Mouse (Mus musculus) forebrain, embryonic 16.5 days (tissue): Measurements from ENCODE around the gene Ttyh3. TPM values are rescaled to one million over a fixed set of nuclear protein-coding genes. Genes with fewer than 3 reads are reported as not detected.
A peak's percentile ranks its signal among the peaks of the same experiment; 100 is the strongest.

Experiments
- ATAC-seq: fragments of 200-750 bp; cut with Nextera tagmentation; 2 replicates; pipeline ENCODE4 v1.8.0; 2017; ENCODE audit warnings: mild to moderate bottlenecking, moderate library complexity
- H3K27ac ChIP-seq: fragments of 300-500 bp; sonication (generic); 2 replicates; pipeline ENCODE4 v1.5.1; 2014; ENCODE audit warnings: low read length, control low read depth
- H3K27me3 ChIP-seq: fragments of 300-500 bp; sonication (generic); replicated peaks from 2 replicates; pipeline ENCODE4 v1.6.1; 2014; ENCODE audit warnings: low read length; ENCODE audit not compliant: control insufficient read depth, insufficient read depth
- H3K36me3 ChIP-seq: fragments of 300-500 bp; sonication (generic); 2 replicates; pipeline ENCODE4 v1.6.1; 2014; ENCODE audit not compliant: control insufficient read depth, insufficient read depth
- H3K4me1 ChIP-seq: fragments of 300-500 bp; sonication (generic); replicated peaks from 2 replicates; pipeline ENCODE4 v1.6.1; 2014; ENCODE audit warnings: low read length; ENCODE audit not compliant: control insufficient read depth, insufficient read depth
- H3K4me2 ChIP-seq: fragments of 300-500 bp; sonication (generic); 2 replicates; pipeline ENCODE4 v1.6.1; 2014; ENCODE audit warnings: mild to moderate bottlenecking, low read length, control low read depth
- H3K4me3 ChIP-seq: fragments of 300-500 bp; sonication (generic); replicated peaks from 2 replicates; pipeline ENCODE4 v1.5.1; 2014; ENCODE audit warnings: mild to moderate bottlenecking, low read length, control low read depth
- H3K9ac ChIP-seq: fragments of 300-500 bp; sonication (generic); replicated peaks from 2 replicates; pipeline ENCODE4 v1.6.1; 2014; ENCODE audit warnings: low read depth, low read length, control low read depth
- H3K9me3 ChIP-seq: fragments of 300-500 bp; sonication (generic); 2 replicates; pipeline ENCODE4 v1.6.1; 2016; ENCODE audit warnings: low read length; ENCODE audit not compliant: control insufficient read depth
- WGBS: fragments of 180-500 bp; shearing (Covaris S2); extraction: QIAGEN DNeasy Blood & Tissue Kit; methylation state at CpG from one replicate; pipeline ENCODE4 v1.1.7; 2014; 5-methylcytosine and 5-hydroxymethylcytosine counted together
- polyA plus RNA-seq: library from polyadenylated mRNA; unstranded; fragments of >200 nt; fragmentation: Nextera tagmentation; extraction: Ambion mirVana; gene quantifications from 2 replicates; pipeline ENCODE4 v1.2.1, GENCODE M21; 2015

The Ttyh3 gene
- polyA plus RNA-seq, 1 experiment from 2014 or later = 68.9 TPM

DNA sequence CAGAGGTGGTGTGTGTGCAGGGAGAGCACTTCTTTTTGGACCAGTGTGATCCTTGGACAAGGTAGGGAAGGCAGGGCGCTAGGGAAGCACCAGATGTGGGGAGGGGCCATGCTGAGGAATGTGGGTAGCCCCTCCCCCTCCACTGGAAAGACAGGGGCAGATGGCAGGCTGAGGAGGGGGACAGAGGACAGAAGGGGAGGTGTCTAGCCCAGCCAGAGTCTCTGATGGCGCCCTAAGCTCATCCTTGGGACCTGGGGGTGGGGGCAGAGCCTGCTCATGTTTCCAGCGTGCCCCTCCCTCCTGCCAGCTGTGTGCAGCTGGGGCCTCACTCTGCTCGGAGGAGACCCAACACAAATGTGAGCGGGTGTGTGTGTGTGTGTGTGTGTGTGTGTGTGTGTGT is 67.3 kb downstream of the Ttyh3 start:
- Histone ChIP-seq H3K9me3 (no peaks in the 10 kb centered on the region), H3K27me3 (no peaks in the 10 kb centered on the region), H3K27ac (no peak overlapping the region), H3K4me2 (no peak overlapping the region), H3K4me1 (peaks cover 34% of the 10 kb centered on the region), H3K36me3 (no peaks in the 10 kb centered on the region), H3K4me3 (no peak overlapping the region), H3K9ac (no peak overlapping the region)
- no peak for ATAC-seq
- 6% methylated on average over 4 of the region's 5 CpGs for WGBS

DNA sequence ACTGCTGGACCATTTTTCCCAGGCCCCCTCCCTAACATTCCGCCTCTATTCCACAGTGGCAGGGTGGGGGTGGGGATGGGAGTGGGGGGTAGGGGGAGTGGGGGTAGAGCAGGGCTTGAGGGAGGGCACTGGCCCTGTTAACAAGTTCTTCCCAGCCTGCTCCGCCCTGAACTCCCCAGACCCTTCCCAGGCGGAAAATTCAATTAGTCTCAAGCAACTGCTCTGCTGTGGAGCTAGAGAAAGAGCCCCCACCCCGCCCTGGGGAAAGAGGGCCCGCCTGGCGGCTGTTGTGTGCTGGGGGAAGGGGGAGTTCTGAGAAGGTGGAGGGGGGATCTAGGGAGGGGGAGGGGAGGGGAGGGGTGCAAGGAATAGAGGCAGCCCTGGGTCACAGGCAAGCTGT is 69.1 kb downstream of the Ttyh3 start:
- WGBS = 2% methylated on average over 3 of the region's 6 CpGs
- H3K27ac ChIP-seq = no peak overlapping the region
- ATAC-seq = peak; percentile 55

DNA sequence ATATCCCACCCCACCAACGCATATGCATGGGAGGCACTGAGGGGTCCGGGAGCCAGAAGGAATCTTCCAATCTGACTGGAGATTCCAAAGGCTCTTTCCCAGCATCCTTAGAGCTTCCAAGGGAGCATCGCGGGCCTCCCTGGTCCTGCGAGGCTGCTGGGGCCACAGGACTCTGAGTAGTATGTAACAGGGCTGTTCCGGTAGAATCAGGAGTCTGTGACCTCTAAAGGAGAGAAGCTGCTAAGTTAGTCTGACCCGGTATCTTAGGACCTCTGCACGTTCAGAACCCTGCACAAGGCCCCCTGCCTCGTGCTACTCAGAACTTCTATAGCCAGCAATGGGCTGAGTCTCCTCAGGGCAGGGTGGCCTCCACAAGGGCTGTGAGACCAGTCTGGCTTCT is 69.6 kb downstream of the Ttyh3 start:
- 20% methylated on average over 9 of the region's 9 CpGs for WGBS
- H3K4me3 ChIP-seq = no peak overlapping the region
- H3K27ac ChIP-seq = no peak overlapping the region
- no peaks in the 10 kb centered on the region for H3K36me3 ChIP-seq
- H3K9ac ChIP-seq = no peak overlapping the region
- no peak for ATAC-seq
- H3K4me2 ChIP-seq = no peak overlapping the region
- H3K9me3 ChIP-seq = no peaks in the 10 kb centered on the region
- no peaks in the 10 kb centered on the region for H3K27me3 ChIP-seq
- peaks cover 29% of the 10 kb centered on the region for H3K4me1 ChIP-seq

More for the DNA sequence above, 69.1 kb downstream of the Ttyh3 start:
- Histone ChIP-seq H3K4me2 (no peak overlapping the region), H3K4me3 (no peak overlapping the region), H3K9me3 (no peaks in the 10 kb centered on the region), H3K4me1 (peaks cover 34% of the 10 kb centered on the region), H3K9ac (no peak overlapping the region), H3K27me3 (no peaks in the 10 kb centered on the region), H3K36me3 (no peaks in the 10 kb centered on the region)

DNA sequence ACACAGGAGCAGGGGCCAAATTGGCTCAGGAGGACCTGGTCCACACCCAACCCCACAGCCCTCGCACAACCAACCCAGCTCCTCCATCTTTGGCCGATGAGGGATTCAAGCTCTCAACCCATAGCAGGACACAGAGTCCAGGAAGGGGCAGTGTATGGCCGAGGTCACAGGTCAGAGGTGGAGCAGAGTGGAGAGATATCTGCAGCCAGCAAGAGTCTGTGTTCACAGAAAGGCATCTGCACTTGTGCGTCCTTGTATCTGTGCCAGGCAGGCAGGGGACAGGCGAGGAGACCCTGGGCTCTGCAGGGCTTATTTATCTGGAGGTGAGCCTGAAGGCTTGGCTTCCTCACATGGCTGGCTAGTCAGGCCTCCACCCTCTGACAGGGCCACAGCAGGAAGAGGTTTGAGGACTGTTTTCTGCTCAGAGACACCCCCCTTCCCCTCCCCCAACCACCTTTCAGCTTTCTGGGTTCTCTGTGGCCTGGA is 73.4 kb downstream of the Ttyh3 start:
- ATAC-seq = no peak
- Histone ChIP-seq H3K9ac (no peak overlapping the region), H3K27me3 (no peaks in the 10 kb centered on the region), H3K36me3 (no peaks in the 10 kb centered on the region), H3K27ac (no peak overlapping the region), H3K9me3 (no peaks in the 10 kb centered on the region), H3K4me3 (no peak overlapping the region), H3K4me1 (peaks cover 11% of the 10 kb centered on the region), H3K4me2 (no peak overlapping the region)
- 75% methylated on average over 5 of the region's 5 CpGs for WGBS

DNA sequence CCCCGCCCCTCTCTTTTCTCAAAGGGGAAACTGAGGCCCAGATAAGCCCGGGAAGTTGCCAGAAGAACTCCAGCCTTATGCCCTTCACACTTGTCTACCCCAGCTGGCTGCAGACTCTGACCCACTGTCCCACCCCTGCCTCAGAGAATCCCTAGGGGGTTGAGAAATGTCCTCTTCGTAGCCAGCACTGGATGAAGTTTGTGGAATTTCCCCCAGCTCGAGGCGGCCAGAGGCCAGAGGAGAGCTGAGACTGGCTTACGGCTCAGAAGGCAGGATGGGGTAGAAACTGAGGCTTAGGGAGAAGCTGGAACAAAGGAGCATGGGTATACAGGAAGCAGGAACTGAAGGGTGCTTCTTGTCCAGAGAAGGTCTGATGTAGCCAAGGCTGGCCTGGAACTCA is 76.2 kb downstream of the Ttyh3 start:
- Histone ChIP-seq H3K27ac (no peak overlapping the region), H3K36me3 (no peaks in the 10 kb centered on the region), H3K27me3 (no peaks in the 10 kb centered on the region), H3K9ac (no peak overlapping the region), H3K4me1 (0 out of 2 replicates have a peak, but pooled peaks cover 3% of the 10 kb centered on the region), H3K9me3 (no peaks in the 10 kb centered on the region), H3K4me2 (no peak overlapping the region), H3K4me3 (no peak overlapping the region)
- no peak for ATAC-seq
- 87% methylated on average over 6 of the region's 6 CpGs for WGBS

DNA sequence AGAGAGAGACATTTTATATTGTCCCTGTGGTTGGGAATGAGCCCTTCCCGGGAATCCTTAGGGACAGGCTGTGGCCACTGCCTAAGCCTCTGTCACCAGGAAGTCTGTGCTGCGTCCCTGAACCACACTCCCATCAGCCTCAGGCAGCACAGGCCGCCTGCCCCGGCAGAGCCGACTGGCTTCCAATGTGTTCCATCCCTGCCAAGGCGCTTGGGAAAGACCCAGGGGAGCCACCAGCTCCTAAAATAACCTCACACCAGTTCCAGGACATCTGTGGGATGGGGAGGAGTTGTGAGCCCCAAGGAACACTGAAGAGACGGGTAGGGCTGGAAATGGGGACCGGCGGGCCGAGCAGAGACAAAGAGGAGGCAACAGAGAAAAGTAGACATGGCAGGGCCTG is 77.2 kb downstream of the Ttyh3 start:
- Histone ChIP-seq H3K36me3 (no peaks in the 10 kb centered on the region), H3K9ac (no peak overlapping the region), H3K4me3 (no peak overlapping the region), H3K27me3 (no peaks in the 10 kb centered on the region), H3K27ac (no peak overlapping the region), H3K9me3 (no peaks in the 10 kb centered on the region), H3K4me1 (0 out of 2 replicates have a peak, but pooled peaks cover 6% of the 10 kb centered on the region), H3K4me2 (no peak overlapping the region)
- 60% methylated on average over 10 of the region's 10 CpGs for whole genome bisulfite sequencing
- ATAC-seq = no peak

DNA sequence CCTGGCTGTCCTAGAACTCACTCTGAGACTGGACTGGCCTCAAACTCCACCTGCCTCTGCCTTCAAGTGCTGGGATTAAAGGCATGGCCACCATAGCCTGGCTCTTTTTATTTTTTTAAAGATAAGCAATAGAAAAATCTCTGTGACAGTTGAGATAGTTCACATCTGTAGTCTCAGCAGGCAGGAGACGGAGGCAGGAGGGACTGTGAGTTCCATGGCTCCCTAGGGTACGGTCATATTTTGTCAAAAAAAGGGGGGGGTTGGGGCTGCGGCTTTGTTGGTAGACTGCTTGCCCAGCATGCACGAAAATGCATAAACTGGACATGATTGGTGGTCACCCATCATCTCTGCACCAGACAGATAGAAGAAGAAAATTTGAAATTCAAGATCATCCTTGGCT is 77.6 kb downstream of the Ttyh3 start:
- Histone ChIP-seq H3K4me1 (0 out of 2 replicates have a peak, but pooled peaks cover 6% of the 10 kb centered on the region), H3K27me3 (no peaks in the 10 kb centered on the region), H3K4me3 (no peak overlapping the region), H3K36me3 (no peaks in the 10 kb centered on the region), H3K4me2 (no peak overlapping the region), H3K27ac (no peak overlapping the region), H3K9ac (no peak overlapping the region), H3K9me3 (no peaks in the 10 kb centered on the region)
- 82% methylated on average over 4 of the region's 4 CpGs for WGBS
- ATAC-seq = no peak

Other genes starting within 250 kb of the Ttyh3 start
- 75.4 and 86.4 TPM in 2 replicates for gene Eif3b, start 229.7 kb downstream of the Ttyh3 start, polyA plus RNA-seq
- gene Gm4869, start 203.4 kb downstream of the Ttyh3 start, polyA plus RNA-seq = not detected in 2 replicates
- gene Chst12, start 143.5 kb downstream of the Ttyh3 start, polyA plus RNA-seq = 15.6 and 17.7 TPM in 2 replicates
- gene Grifin, start 84.0 kb downstream of the Ttyh3 start, polyA plus RNA-seq = not detected in 2 replicates
- gene Lfng, start 41.7 kb downstream of the Ttyh3 start, polyA plus RNA-seq = 23.3 and 25.6 TPM in 2 replicates
- gene Iqce, start 53.3 kb upstream of the Ttyh3 start, polyA plus RNA-seq = 26.1 and 30.8 TPM in 2 replicates
- 28.0 and 28.4 TPM in 2 replicates for gene Brat1, start 56.0 kb upstream of the Ttyh3 start, polyA plus RNA-seq
- 5.6 and 7.4 TPM in 2 replicates for gene Amz1, start 75.1 kb upstream of the Ttyh3 start, polyA plus RNA-seq
- gene Gna12, start 181.4 kb upstream of the Ttyh3 start, polyA plus RNA-seq = 13.5 and 14.4 TPM in 2 replicates